Mouse (Mus musculus): ENCODE results near the gene Slc47a2. TPM values are rescaled to one million over a fixed set of nuclear protein-coding genes. Genes with fewer than 3 reads are reported as not detected.

Slc47a2 gene
- total RNA-seq (2014; fragmentation: Nextera tagmentation): not detected in 2 replicates
- total RNA-seq (2017): not detected in 2 replicates

GRCm38 (mm10) chr11:61342505-61343420 lies at the start of gene Slc47a2:
Gene Slc47a2, minus strand, starts transcription at chr11:61342860.
- ATAC-seq (replicated peaks; ENCODE audit: poor library complexity, severe bottlenecking): no peak

- no peak for ATAC-seq (replicated peaks; ENCODE audit: poor library complexity, severe bottlenecking)
These were observed 46.3 kb upstream of the Slc47a2 start for GRCm38 (mm10) chr11:61388936-61389335.

- no peak for ATAC-seq (replicated peaks; ENCODE audit: poor library complexity, severe bottlenecking)
These were observed 45.4 kb upstream of the Slc47a2 start for GRCm38 (mm10) chr11:61388012-61388411.

- no peak for ATAC-seq (replicated peaks; ENCODE audit: poor library complexity, severe bottlenecking)
These were observed 44.6 kb upstream of the Slc47a2 start for GRCm38 (mm10) chr11:61387233-61387632.

GRCm38 (mm10) chr11:61385725-61386124 lies 43.1 kb upstream of the Slc47a2 start:
- ATAC-seq (replicated peaks; ENCODE audit: poor library complexity, severe bottlenecking): no peak

- ATAC-seq (replicated peaks; ENCODE audit: poor library complexity, severe bottlenecking): peak; percentile 42; the same call in 1 of the 2 replicates
These were observed 38.6 kb upstream of the Slc47a2 start for GRCm38 (mm10) chr11:61381272-61381671.

GRCm38 (mm10) chr11:61378651-61379050 lies 36.0 kb upstream of the Slc47a2 start:
- no peak for ATAC-seq (replicated peaks; ENCODE audit: poor library complexity, severe bottlenecking)

GRCm38 (mm10) chr11:61377881-61378613 lies 35.4 kb upstream of the Slc47a2 start, which contains the start of gene Slc47a1:
Gene Slc47a1, minus strand, starts transcription at chr11:61378345.
- no peak for ATAC-seq (replicated peaks; ENCODE audit: poor library complexity, severe bottlenecking)

- no peak for ATAC-seq (replicated peaks; ENCODE audit: poor library complexity, severe bottlenecking)
These were observed 26.0 kb upstream of the Slc47a2 start for GRCm38 (mm10) chr11:61368668-61369067.

GRCm38 (mm10) chr11:61366517-61367273 lies 24.0 kb upstream of the Slc47a2 start:
- ATAC-seq (replicated peaks; ENCODE audit: poor library complexity, severe bottlenecking): no peak

- ATAC-seq (replicated peaks; ENCODE audit: poor library complexity, severe bottlenecking): no peak
These were observed 23.3 kb upstream of the Slc47a2 start for GRCm38 (mm10) chr11:61365938-61366337.

GRCm38 (mm10) chr11:61364096-61364495 lies 21.4 kb upstream of the Slc47a2 start:
- ATAC-seq (replicated peaks; ENCODE audit: poor library complexity, severe bottlenecking): no peak

GRCm38 (mm10) chr11:61361515-61362190 lies 19.0 kb upstream of the Slc47a2 start:
- no peak for ATAC-seq (replicated peaks; ENCODE audit: poor library complexity, severe bottlenecking)

- no peak for ATAC-seq (replicated peaks; ENCODE audit: poor library complexity, severe bottlenecking)
These were observed 13.9 kb upstream of the Slc47a2 start for GRCm38 (mm10) chr11:61356600-61356999.

GRCm38 (mm10) chr11:61356111-61356510 lies 13.5 kb upstream of the Slc47a2 start:
- no peak for ATAC-seq (replicated peaks; ENCODE audit: poor library complexity, severe bottlenecking)

GRCm38 (mm10) chr11:61355351-61355750 lies 12.7 kb upstream of the Slc47a2 start:
- no peak for ATAC-seq (replicated peaks; ENCODE audit: poor library complexity, severe bottlenecking)

GRCm38 (mm10) chr11:61354346-61354745 lies 11.7 kb upstream of the Slc47a2 start:
- ATAC-seq (replicated peaks; ENCODE audit: poor library complexity, severe bottlenecking): no peak

- ATAC-seq (replicated peaks; ENCODE audit: poor library complexity, severe bottlenecking): no peak
These were observed 10.4 kb upstream of the Slc47a2 start for GRCm38 (mm10) chr11:61353038-61353437.

- ATAC-seq (replicated peaks; ENCODE audit: poor library complexity, severe bottlenecking): no peak
These were observed 9.5 kb upstream of the Slc47a2 start for GRCm38 (mm10) chr11:61352138-61352651.

GRCm38 (mm10) chr11:61349337-61349736 lies 6.7 kb upstream of the Slc47a2 start:
- peak; percentile 61 for ATAC-seq (replicated peaks; ENCODE audit: poor library complexity, severe bottlenecking)
